Mouse (Mus musculus) testis, adult 2 months (tissue): ENCODE measurements around the gene Srgap1.

Experiments
- CTCF ChIP-seq: fragments of 200-500 bp; IDR thresholded peaks from 2 replicates; pipeline ENCODE4 v1.5.1; 2012; ENCODE audit warnings: low read depth, mild to moderate bottlenecking, inconsistent platforms, low read length, moderate library complexity; ENCODE audit not compliant: control insufficient read depth, insufficient read depth, insufficient replicate concordance
- POLR2A ChIP-seq: fragments of 200-500 bp; IDR thresholded peaks from 2 replicates; pipeline ENCODE4 v1.6.1; 2012; ENCODE audit warnings: low read depth, mild to moderate bottlenecking, inconsistent platforms, low read length, moderate library complexity; ENCODE audit not compliant: control insufficient read depth

DNA sequence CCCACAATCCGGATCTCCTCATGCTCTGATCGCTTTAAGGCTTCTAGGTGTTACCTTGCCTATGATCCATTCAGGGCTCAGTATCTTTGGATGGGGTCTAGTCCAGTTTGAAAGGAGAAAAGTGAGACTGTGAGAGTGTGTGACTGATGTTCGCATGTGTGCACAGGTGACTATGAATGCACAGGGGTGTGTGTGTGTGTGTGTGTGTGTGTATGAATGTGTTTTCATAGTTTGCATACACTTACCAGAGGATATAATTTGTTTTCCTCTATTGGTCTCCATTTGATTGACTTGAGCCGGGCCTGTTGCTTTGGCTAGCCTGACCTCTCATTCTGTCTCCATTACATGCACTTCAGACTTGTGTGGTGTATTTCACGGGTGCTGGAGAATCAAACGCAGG, 8.7 kb upstream of the Srgap1 start:
- TF ChIP-seq CTCF (no peak), POLR2A (no peak)
